Mouse (Mus musculus) R1 (cell line): ENCODE results near the gene Mfsd2a.

Experiments used
- DNase-seq: peaks from one replicate; pipeline ENCODE4 v3.0.0-alpha.2; 2018; ENCODE audit warnings: low read depth, low spot score

Mfsd2a gene

GRCm38 (mm10) chr4:122978850-122979249 lies 17.9 kb upstream of the Mfsd2a start:
- no peak for DNase-seq

- no peak for DNase-seq
These were observed 15.9 kb upstream of the Mfsd2a start for GRCm38 (mm10) chr4:122976885-122977284.

- no peak for DNase-seq
These were observed 14.1 kb upstream of the Mfsd2a start for GRCm38 (mm10) chr4:122974976-122975520.

- no peak for DNase-seq
These were observed 11.1 kb upstream of the Mfsd2a start for GRCm38 (mm10) chr4:122972056-122972455.

GRCm38 (mm10) chr4:122971646-122972045 lies 10.7 kb upstream of the Mfsd2a start:
- DNase-seq = no peak

- no peak for DNase-seq
These were observed 10.2 kb upstream of the Mfsd2a start for GRCm38 (mm10) chr4:122971191-122971590.

- no peak for DNase-seq
These were observed 7.1 kb upstream of the Mfsd2a start for GRCm38 (mm10) chr4:122968106-122968505.

- no peak for DNase-seq
These were observed 1.8 kb upstream of the Mfsd2a start for GRCm38 (mm10) chr4:122962751-122963150.

GRCm38 (mm10) chr4:122961589-122961988 lies 601 bp upstream of the Mfsd2a start:
- no peak for DNase-seq

- DNase-seq = peak; percentile 49
These were observed 478 bp downstream of the Mfsd2a start for GRCm38 (mm10) chr4:122960321-122961099.

- peak; percentile 16 for DNase-seq
These were observed 1.2 kb downstream of the Mfsd2a start for GRCm38 (mm10) chr4:122959816-122960215.

GRCm38 (mm10) chr4:122958491-122959031 lies 2.4 kb downstream of the Mfsd2a start:
- no peak for DNase-seq

GRCm38 (mm10) chr4:122956301-122956700 lies 4.7 kb downstream of the Mfsd2a start:
- no peak for DNase-seq

GRCm38 (mm10) chr4:122955412-122956136 lies 5.4 kb downstream of the Mfsd2a start:
- DNase-seq = peak; percentile 88

GRCm38 (mm10) chr4:122954680-122955411 lies 6.1 kb downstream of the Mfsd2a start:
- DNase-seq = no peak

GRCm38 (mm10) chr4:122949096-122949495 lies 11.9 kb downstream of the Mfsd2a start:
- DNase-seq = no peak

- no peak for DNase-seq
These were observed 13.8 kb downstream of the Mfsd2a start for GRCm38 (mm10) chr4:122947223-122947622.

- peak; percentile 69 for DNase-seq
These were observed 16.6 kb downstream of the Mfsd2a start for GRCm38 (mm10) chr4:122944408-122944807.

GRCm38 (mm10) chr4:122939048-122939796 lies 21.8 kb downstream of the Mfsd2a start:
- no peak for DNase-seq

GRCm38 (mm10) chr4:122937489-122937888 lies 23.5 kb downstream of the Mfsd2a start:
- no peak for DNase-seq
